9 mouse cellular contexts compared by ENCODE assay signal in genomic region chr8:70699116-70699833, GRCm38 (mm10). TPM values are rescaled to one million over a fixed set of nuclear protein-coding genes. Genes with fewer than 3 reads are reported as not detected.
DNase-seq lines count a peak whose midpoint lies in the region; ATAC-seq and TF ChIP-seq lines count a peak whose summit lies in the region.
"Had no signal": no experiment of that assay in that cellular context is flagged by ENCODE, and none has a peak within 500 bp of the region (broad histone marks: within the 10 kb centered on the region; RNA-seq: fewer than 3 reads in every experiment).

No protein-coding gene starts in this region.

- peaks cover 4% of the 10 kb centered on the region for H3K36me3 ChIP-seq in erythroblast, embryonic 14.5 days (ENCODE audit: control insufficient read depth)
- H3K36me3 ChIP-seq in C2C12 (ENCODE audit: control insufficient read depth, insufficient read depth), result no peaks in the 10 kb centered on the region
- peaks cover 28% of the 10 kb centered on the region for H3K36me3 ChIP-seq in heart, embryonic 13.5 days
- H3K36me3 ChIP-seq in midbrain, embryonic 15.5 days (replicated peaks), result no peaks in the 10 kb centered on the region

- DNase-seq in kidney, postnatal 4 days, result peak; percentile 72 to 82
- DNase-seq in thymus, postnatal 25 days, result peak; percentile 74

- TF ChIP-seq CTCF in C2C12 (IDR thresholded peaks at IDR 0.05; ENCODE audit: control insufficient read depth, insufficient read depth, insufficient read length), result no peak

- ATAC-seq in erythroblast, adult 5-6 weeks (replicated peaks; ENCODE audit: low FRiP score, poor library complexity, severe bottlenecking), result no peak
- peak; percentile 2 for ATAC-seq in common myeloid progenitor, adult 5-6 weeks (replicated peaks; ENCODE audit: low read depth, poor library complexity, severe bottlenecking)
- ATAC-seq in heart, embryonic 13.5 days (ENCODE audit: extremely low read depth, insufficient number of reproducible peaks, low FRiP score, low TSS enrichment), result no peak
- peak; percentile 24 for ATAC-seq in midbrain, embryonic 15.5 days (replicated peaks)

- WGBS in heart, embryonic 13.5 days, result under 1% methylated on average over 77 of the region's 89 CpGs
- under 1% methylated on average over 83 of the region's 89 CpGs for WGBS in midbrain, embryonic 15.5 days

- peak overlapping the region; percentile 100 for H3K27ac ChIP-seq in heart, embryonic 13.5 days (replicated peaks)
- peak overlapping the region; percentile 99 for H3K27ac ChIP-seq in midbrain, embryonic 15.5 days

- H3K79me2 ChIP-seq in C2C12 (ENCODE audit: control insufficient read depth, insufficient read depth), result peaks cover 33% of the 10 kb centered on the region

- H3K4me2 ChIP-seq in heart, embryonic 13.5 days, result peak overlapping the region; percentile 87
- peak overlapping the region; percentile 64 for H3K4me2 ChIP-seq in midbrain, embryonic 15.5 days

- peaks cover 10% of the 10 kb centered on the region for H3K79me3 ChIP-seq in C2C12 (ENCODE audit: low read depth)

- peaks cover 65% of the 10 kb centered on the region for H3K4me1 ChIP-seq in erythroblast, embryonic 14.5 days (ENCODE audit: control insufficient read depth)
- H3K4me1 ChIP-seq in heart, embryonic 13.5 days, result peaks cover 59% of the 10 kb centered on the region
- H3K4me1 ChIP-seq in midbrain, embryonic 15.5 days, result peaks cover 58% of the 10 kb centered on the region

- peak overlapping the region; percentile 80 for H3ac ChIP-seq in C2C12 (ENCODE audit: control insufficient read depth, insufficient read length, low read depth)

- no peaks in the 10 kb centered on the region for H3K27me3 ChIP-seq in erythroblast, embryonic 14.5 days (ENCODE audit: control insufficient read depth)
- no peaks in the 10 kb centered on the region for H3K27me3 ChIP-seq in C2C12 (ENCODE audit: control insufficient read depth, insufficient read depth, insufficient read length)
- H3K27me3 ChIP-seq in heart, embryonic 13.5 days (replicated peaks), result no peaks in the 10 kb centered on the region
- H3K27me3 ChIP-seq in midbrain, embryonic 15.5 days (replicated peaks), result no peaks in the 10 kb centered on the region

- peak overlapping the region; percentile 70 for H3K4me3 ChIP-seq in erythroblast, embryonic 14.5 days (replicated peaks)
- peak overlapping the region; percentile 80 for H3K4me3 ChIP-seq in C2C12 (ENCODE audit: insufficient read depth, poor library complexity, severe bottlenecking)
- peak overlapping the region; percentile 77 for H3K4me3 ChIP-seq in heart, embryonic 13.5 days
- H3K4me3 ChIP-seq in midbrain, embryonic 15.5 days, result peak overlapping the region; percentile 92

- H3K9ac ChIP-seq in heart, embryonic 13.5 days, result peak overlapping the region; percentile 99
- H3K9ac ChIP-seq in midbrain, embryonic 15.5 days, result peak overlapping the region; percentile 99

- no peaks in the 10 kb centered on the region for H3K9me3 ChIP-seq in erythroblast, embryonic 14.5 days (ENCODE audit: control insufficient read depth, low read length)
- no peaks in the 10 kb centered on the region for H3K9me3 ChIP-seq in heart, embryonic 13.5 days
- H3K9me3 ChIP-seq in midbrain, embryonic 15.5 days, result no peaks in the 10 kb centered on the region

TF ChIP-seq in C2C12, 6 proteins besides CTCF, POLR2A, EP300 and RAD21:
- TF ChIP-seq FOSL1 (IDR thresholded peaks at IDR 0.05; ENCODE audit: insufficient read depth, low read length, poor library complexity, severe bottlenecking) (no peak), MAX (IDR thresholded peaks at IDR 0.05) (no peak), CEBPB (IDR thresholded peaks at IDR 0.05; ENCODE audit: low read depth) (no peak), MYOG (IDR thresholded peaks at IDR 0.05; ENCODE audit: control insufficient read depth, extremely low read depth, insufficient read length) (no peak), USF1 (IDR thresholded peaks at IDR 0.05; ENCODE audit: low read depth) (no peak), MYOD1 (IDR thresholded peaks at IDR 0.05; ENCODE audit: control insufficient read depth, insufficient read length, low read depth) (no peak)

RNA-seq across cellular contexts. Expression of gene Jund, which starts 0.5 kb away (rescaled TPM):
- 816 and 971 TPM in 2 replicates for polyA plus RNA-seq in erythroblast, embryonic 14.5 days (2012)
- 29.2 and 53.9 TPM in 2 replicates for total RNA-seq in erythroblast, adult 5-6 weeks (2015; ENCODE audit: low replicate concordance)
- total RNA-seq in erythroblast, adult 5-6 weeks (2017; ENCODE audit: low replicate concordance), result 52.2 and 61.9 TPM in 2 replicates
- 128 TPM for polyA plus RNA-seq in C2C12 (2012; fragmentation: generic; extraction: Trizol)
- total RNA-seq in common myeloid progenitor, adult 5-6 weeks (2017), result 54.4 and 58.2 TPM in 2 replicates
- 68.6 and 76.9 TPM in 2 replicates for polyA plus RNA-seq in heart, embryonic 13.5 days (2015; fragmentation: Nextera tagmentation; extraction: Ambion mirVana)
- polyA plus RNA-seq in midbrain, embryonic 15.5 days (2015; fragmentation: Nextera tagmentation; extraction: Ambion mirVana), result 83.0 and 94.4 TPM in 2 replicates

RNA-seq across cellular contexts. Expression of gene Iqcn, which starts 4.0 kb away (rescaled TPM):
- polyA plus RNA-seq in erythroblast, embryonic 14.5 days (2012), result 0.02 TPM in 1 of 2 replicates, not detected in the other
- total RNA-seq in erythroblast, adult 5-6 weeks (2015; ENCODE audit: low replicate concordance), result not detected in 2 replicates
- total RNA-seq in erythroblast, adult 5-6 weeks (2017; ENCODE audit: low replicate concordance), result not detected in 2 replicates
- 0.01 TPM for polyA plus RNA-seq in C2C12 (2012; fragmentation: generic; extraction: Trizol)
- total RNA-seq in common myeloid progenitor, adult 5-6 weeks (2017), result 0.05 TPM in 1 of 2 replicates, not detected in the other
- not detected in 2 replicates for polyA plus RNA-seq in heart, embryonic 13.5 days (2015; fragmentation: Nextera tagmentation; extraction: Ambion mirVana)
- 0.05 and 0.14 TPM in 2 replicates for polyA plus RNA-seq in midbrain, embryonic 15.5 days (2015; fragmentation: Nextera tagmentation; extraction: Ambion mirVana)

RNA-seq across cellular contexts. Expression of gene Gm3336, which starts 19.1 kb away (rescaled TPM):
- polyA plus RNA-seq in erythroblast, embryonic 14.5 days (2012), result not detected in 2 replicates
- not detected in 2 replicates for total RNA-seq in erythroblast, adult 5-6 weeks (2015; ENCODE audit: low replicate concordance)
- not detected in 2 replicates for total RNA-seq in erythroblast, adult 5-6 weeks (2017; ENCODE audit: low replicate concordance)
- not detected for polyA plus RNA-seq in C2C12 (2012; fragmentation: generic; extraction: Trizol)
- total RNA-seq in common myeloid progenitor, adult 5-6 weeks (2017), result not detected in 2 replicates
- not detected in 2 replicates for polyA plus RNA-seq in heart, embryonic 13.5 days (2015; fragmentation: Nextera tagmentation; extraction: Ambion mirVana)
- polyA plus RNA-seq in midbrain, embryonic 15.5 days (2015; fragmentation: Nextera tagmentation; extraction: Ambion mirVana), result not detected in 2 replicates
- total RNA-seq: heart, postnatal 14 days had no signal

RNA-seq across cellular contexts. Expression of gene Pde4c, which starts 24.2 kb away (rescaled TPM):
- 0.02 TPM in 1 of 2 replicates, not detected in the other for polyA plus RNA-seq in erythroblast, embryonic 14.5 days (2012)
- total RNA-seq in erythroblast, adult 5-6 weeks (2015; ENCODE audit: low replicate concordance), result not detected in 2 replicates
- total RNA-seq in erythroblast, adult 5-6 weeks (2017; ENCODE audit: low replicate concordance), result not detected in 2 replicates
- 0.01 TPM for polyA plus RNA-seq in C2C12 (2012; fragmentation: generic; extraction: Trizol)
- 0.09 TPM in 1 of 2 replicates, not detected in the other for total RNA-seq in common myeloid progenitor, adult 5-6 weeks (2017)
- polyA plus RNA-seq in heart, embryonic 13.5 days (2015; fragmentation: Nextera tagmentation; extraction: Ambion mirVana), result 0.14 TPM in 1 of 2 replicates, not detected in the other
- polyA plus RNA-seq in midbrain, embryonic 15.5 days (2015; fragmentation: Nextera tagmentation; extraction: Ambion mirVana), result 0.15 and 0.46 TPM in 2 replicates

RNA-seq across cellular contexts. Expression of gene Lsm4, which starts 26.2 kb away (rescaled TPM):
- 70.4 and 88.0 TPM in 2 replicates for polyA plus RNA-seq in erythroblast, embryonic 14.5 days (2012)
- 41.1 and 51.6 TPM in 2 replicates for total RNA-seq in erythroblast, adult 5-6 weeks (2015; ENCODE audit: low replicate concordance)
- total RNA-seq in erythroblast, adult 5-6 weeks (2017; ENCODE audit: low replicate concordance), result 20.9 and 26.2 TPM in 2 replicates
- polyA plus RNA-seq in C2C12 (2012; fragmentation: generic; extraction: Trizol), result 300 TPM
- total RNA-seq in common myeloid progenitor, adult 5-6 weeks (2017), result 129 and 163 TPM in 2 replicates
- polyA plus RNA-seq in heart, embryonic 13.5 days (2015; fragmentation: Nextera tagmentation; extraction: Ambion mirVana), result 269 and 297 TPM in 2 replicates
- polyA plus RNA-seq in midbrain, embryonic 15.5 days (2015; fragmentation: Nextera tagmentation; extraction: Ambion mirVana), result 175 and 193 TPM in 2 replicates

Comparison
In these comparisons a context has a peak if more than half of its experiments do, and no peak if none do; other contexts are left out.
1. ATAC-seq: peak in common myeloid progenitor, adult 5-6 weeks (single experiment) and midbrain, embryonic 15.5 days (single experiment); none in erythroblast, adult 5-6 weeks (single experiment) and heart, embryonic 13.5 days (single experiment).
2. Peak in every context shown above with its lines, with median percentiles within 50 percentile points of each other: H3K4me3 ChIP-seq.